Mouse (Mus musculus) CH12.LX (cell line): ENCODE measurements around the gene Mllt11. TPM values are rescaled to one million over a fixed set of nuclear protein-coding genes. Genes with fewer than 3 reads are reported as not detected.

ENCODE experiments used
- DNase-seq: peaks from one replicate; pipeline ENCODE4 v3.0.0-alpha.2; 2013; ENCODE audit errors: extremely low read depth
- H3K27ac ChIP-seq: 2 replicates; pipeline ENCODE4 v1.5.1; 2012; ENCODE audit warnings: low read depth, mild to moderate bottlenecking, control low read depth, moderate library complexity; ENCODE audit not compliant: insufficient read depth
- H3K27me3 ChIP-seq: replicated peaks from 2 replicates; pipeline ENCODE3; 2012; ENCODE audit warnings: inconsistent platforms
- H3K36me3 ChIP-seq, 2 experiments: replicated peaks in 1 of 2; 2 replicates each; pipeline versions ENCODE3 to v1.6.1; 2012; ENCODE audit warnings: inconsistent platforms in 1 of 2, low read length in 1 of 2, mild to moderate bottlenecking in 1 of 2, mixed read lengths in 1 of 2, moderate library complexity in 1 of 2; ENCODE audit not compliant: control insufficient read depth in 1 of 2, insufficient read depth in 1 of 2
- H3K4me1 ChIP-seq, 2 experiments: 2 replicates each; pipeline ENCODE4 v1.6.1; 2012; ENCODE audit warnings: inconsistent platforms in 1 of 2, moderate library complexity in 1 of 2; ENCODE audit not compliant: insufficient read depth in 2 of 2, control insufficient read depth in 1 of 2
- H3K4me2 ChIP-seq: 2 replicates; pipeline ENCODE4 v1.6.1; 2012; ENCODE audit warnings: low read depth, mild to moderate bottlenecking, control low read depth; ENCODE audit not compliant: poor library complexity, insufficient read depth, severe bottlenecking
- H3K4me3 ChIP-seq, 3 experiments: fragments of 150-350 bp in 1 of 3; sonication (generic) in 1 of 3; replicated peaks in 1 of 3; 2 replicates each; pipeline versions ENCODE3 to v1.5.1; 2011 to 2012; ENCODE audit warnings: low read depth in 2 of 3, low read length in 2 of 3, mild to moderate bottlenecking in 2 of 3, moderate library complexity in 2 of 3, control low read depth in 1 of 3, improper control_type of control experiment in 1 of 3, inconsistent platforms in 1 of 3, mixed read lengths in 1 of 3; ENCODE audit not compliant: poor library complexity in 1 of 3
- H3K79me2 ChIP-seq: replicated peaks from 2 replicates; pipeline ENCODE4 v1.6.1; 2012; ENCODE audit warnings: mild to moderate bottlenecking, moderate library complexity; ENCODE audit not compliant: control insufficient read depth, poor library complexity, insufficient read depth, severe bottlenecking; ENCODE audit errors: extremely low read depth
- H3K9ac ChIP-seq: 2 replicates; pipeline ENCODE4 v1.6.1; 2012; ENCODE audit warnings: low read depth, mild to moderate bottlenecking, control low read depth, moderate library complexity; ENCODE audit not compliant: insufficient read depth
- H3K9me3 ChIP-seq: replicated peaks from 2 replicates; pipeline ENCODE3; 2012; ENCODE audit warnings: low read length, inconsistent platforms, mixed read lengths
- BHLHE40 ChIP-seq: IDR thresholded peaks from 2 replicates; pipeline ENCODE4 v1.6.1; 2011; ENCODE audit warnings: mild to moderate bottlenecking, low read depth, low read length, improper control_type of control experiment
- CHD2 ChIP-seq: IDR thresholded peaks from 2 replicates; pipeline ENCODE4 v1.6.1; 2011; ENCODE audit warnings: low read length, improper control_type of control experiment
- CTCF ChIP-seq, 2 experiments: IDR thresholded peaks in 1 of 2; conservative IDR thresholded peaks in 1 of 2; 2 replicates each; pipeline ENCODE4 v1.5.1; 2011 to 2012; ENCODE audit warnings: low read depth in 2 of 2, low read length in 2 of 2, improper control_type of control experiment in 1 of 2, inconsistent platforms in 1 of 2, mild to moderate bottlenecking in 1 of 2, moderate library complexity in 1 of 2
- E2F4 ChIP-seq: IDR thresholded peaks from 2 replicates; pipeline ENCODE4 v1.6.1; 2011; ENCODE audit warnings: low read depth, low read length, improper control_type of control experiment; ENCODE audit not compliant: insufficient replicate concordance
- ELF1 ChIP-seq: IDR thresholded peaks from 2 replicates; pipeline ENCODE4 v1.6.1; 2014; ENCODE audit warnings: low read depth, mild to moderate bottlenecking, inconsistent platforms, low read length, improper control_type of control experiment
- EP300 ChIP-seq: IDR thresholded peaks from 2 replicates; pipeline ENCODE4 v1.6.1; 2011; ENCODE audit warnings: low read length, improper control_type of control experiment
- ETS1 ChIP-seq: conservative IDR thresholded peaks from 2 replicates; pipeline ENCODE4 v1.6.1; 2012; ENCODE audit warnings: low read depth, mild to moderate bottlenecking, inconsistent platforms, low read length, improper control_type of control experiment, moderate library complexity
- HCFC1 ChIP-seq: IDR thresholded peaks from 2 replicates; pipeline ENCODE4 v1.6.1; 2012; ENCODE audit warnings: low read depth, mild to moderate bottlenecking, inconsistent platforms, low read length, improper control_type of control experiment
- JUND ChIP-seq: conservative IDR thresholded peaks from 2 replicates; pipeline ENCODE4 v1.6.1; 2011; ENCODE audit warnings: low read depth, low read length, improper control_type of control experiment
- MAFK ChIP-seq: IDR thresholded peaks from 2 replicates; pipeline ENCODE4 v1.6.1; 2011; ENCODE audit warnings: low read length, improper control_type of control experiment; ENCODE audit not compliant: insufficient replicate concordance
- MAX ChIP-seq: IDR thresholded peaks from 2 replicates; pipeline ENCODE4 v1.6.1; 2011; ENCODE audit warnings: low read length, improper control_type of control experiment
- MXI1 ChIP-seq: IDR thresholded peaks from 2 replicates; pipeline ENCODE4 v1.6.1; 2011; ENCODE audit warnings: mild to moderate bottlenecking, low read depth, low read length, improper control_type of control experiment
- MYC ChIP-seq: IDR thresholded peaks from 2 replicates; pipeline ENCODE4 v1.6.1; 2011; ENCODE audit warnings: low read depth, mild to moderate bottlenecking, improper control_type of control experiment, low read length
- NELFE ChIP-seq: IDR thresholded peaks from 2 replicates; pipeline ENCODE4 v1.6.1; 2011; ENCODE audit warnings: low read depth, low read length, improper control_type of control experiment
- PAX5 ChIP-seq: IDR thresholded peaks from 2 replicates; pipeline ENCODE4 v1.6.1; 2012; ENCODE audit warnings: low read length, inconsistent platforms, mixed read lengths
- POLR2A ChIP-seq: IDR thresholded peaks from 2 replicates; pipeline ENCODE4 v1.6.1; 2011; ENCODE audit warnings: low read depth, mild to moderate bottlenecking, improper control_type of control experiment, low read length
- RAD21 ChIP-seq: IDR thresholded peaks from 2 replicates; pipeline ENCODE4 v1.6.1; 2011; ENCODE audit warnings: low read depth, mild to moderate bottlenecking, low read length, improper control_type of control experiment, moderate library complexity
- UBTF ChIP-seq: IDR thresholded peaks from 2 replicates; pipeline ENCODE4 v1.6.1; 2012; ENCODE audit warnings: low read depth, mild to moderate bottlenecking, inconsistent platforms, low read length, improper control_type of control experiment, moderate library complexity
- USF2 ChIP-seq: conservative IDR thresholded peaks from 2 replicates; pipeline ENCODE4 v1.6.1; 2011; ENCODE audit warnings: low read depth, low read length, improper control_type of control experiment
- ZC3H11A ChIP-seq: IDR thresholded peaks from 2 replicates; pipeline ENCODE4 v1.6.1; 2012; ENCODE audit warnings: low read depth, mild to moderate bottlenecking, inconsistent platforms, low read length, improper control_type of control experiment
- ZKSCAN1 ChIP-seq: IDR thresholded peaks from 2 replicates; pipeline ENCODE4 v1.6.1; 2012; ENCODE audit warnings: low read depth, inconsistent platforms, low read length, improper control_type of control experiment, borderline replicate concordance
- ZMIZ1 ChIP-seq: IDR thresholded peaks from 2 replicates; pipeline ENCODE4 v1.6.1; 2012; ENCODE audit warnings: low read depth, mild to moderate bottlenecking, inconsistent platforms, low read length, improper control_type of control experiment
- dilution Hi-C: fragments of 300-500 bp; cut with MboI; formaldehyde crosslinking; loops from 2 replicates; pipeline ENCODE4 v1.14.3; 2020; ENCODE audit warnings: low sequenced_read_pairs; ENCODE audit not compliant: extremely low pct_unique_long_range_greater_than_20kb, extremely low pct_ligation_motif_present
- in situ Hi-C: fragments of 300-500 bp; cut with MboI; formaldehyde crosslinking; loops from 3 replicates; pipeline ENCODE4 v1.14.3; 2019; ENCODE audit warnings: low sequenced_read_pairs, low pct_ligation_motif_present, low pct_unique_long_range_greater_than_20kb, mixed read lengths
- polyA plus RNA-seq: library from polyadenylated mRNA; unstranded; fragments of >175 nt; gene quantifications from 2 replicates; pipeline ENCODE4 v1.2.1, GENCODE M21; 2012; ENCODE audit warnings: low read depth; ENCODE audit not compliant: insufficient read length
- total RNA-seq, 2 experiments: library from RNA; depleted of rRNA; stranded (reverse); fragments of 300-350 nt in 1 of 2; fragments of >200 nt in 1 of 2; gene quantifications; 2 replicates each; pipeline ENCODE4 v1.2.3; 2012 to 2014

Gene Mllt11
- total and polyA plus RNA-seq, 3 experiments, result 10.0 to 23.9 (median 10.0) TPM

DNA sequence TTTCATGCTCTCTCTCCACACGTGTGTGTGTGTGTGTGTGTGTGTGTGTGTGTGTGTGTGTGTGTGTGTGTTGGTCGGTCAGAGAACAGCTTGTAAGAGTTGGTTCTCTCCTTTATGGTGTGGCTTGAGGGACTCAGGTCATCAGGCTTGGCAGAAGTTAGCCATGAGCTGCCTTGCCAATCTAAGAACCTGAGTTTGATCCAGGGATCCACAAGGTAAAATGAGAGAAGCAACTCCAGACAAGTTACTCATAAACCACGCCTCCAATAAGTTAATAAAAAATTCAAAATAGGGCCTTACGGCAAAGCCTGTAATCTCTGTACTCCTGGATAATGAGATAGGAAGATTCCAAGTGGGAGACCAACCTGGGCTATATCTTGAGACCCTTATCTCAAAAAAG, 23.7 kb downstream of the Mllt11 start:
- peaks cover 37 to 82% of the 10 kb centered on the region in 2 experiments for H3K36me3 ChIP-seq
- H3K27ac ChIP-seq, result no peak overlapping the region
- no peak overlapping the region for H3K9ac ChIP-seq
- H3K4me2 ChIP-seq, result no peak overlapping the region
- H3K79me2 ChIP-seq, result 0 out of 2 replicates have a peak, but pooled peaks cover 2% of the 10 kb centered on the region
- dilution Hi-C loops (no loop called here), in situ Hi-C loops (no loop called here)
- no peak overlapping the region for H3K4me3 ChIP-seq
- DNase-seq, result no peak
- no peaks in the 10 kb centered on the region for H3K9me3 ChIP-seq
- H3K4me1 ChIP-seq, result no peaks in the 10 kb centered on the region
- no peak for TF ChIP-seq ZMIZ1
- no peak for TF ChIP-seq JUND
- no peak for TF ChIP-seq NELFE
- no peak for TF ChIP-seq USF2
- TF ChIP-seq MXI1, result no peak
- TF ChIP-seq CHD2, result no peak
- no peak for TF ChIP-seq ZKSCAN1
- no peak for TF ChIP-seq POLR2A
- TF ChIP-seq MAFK, result no peak
- no peaks in the 10 kb centered on the region for H3K27me3 ChIP-seq

GRCm38 (mm10) chr3:95203880-95204279, 28.1 kb downstream of the Mllt11 start:
- no peaks in the 10 kb centered on the region for H3K79me2 ChIP-seq
- TF ChIP-seq POLR2A (no peak), ZKSCAN1 (no peak), ETS1 (no peak), MAX (no peak), MXI1 (no peak), HCFC1 (no peak), JUND (no peak), MYC (no peak), RAD21 (no peak), E2F4 (no peak), CTCF (conservative IDR thresholded peaks at IDR 0.05 in 1 of 2, IDR thresholded peaks at IDR 0.05 in 1 of 2; ENCODE audit: low read depth in 2 of 2, low read length in 2 of 2) (no peak), PAX5 (no peak), EP300 (no peak), ELF1 (no peak), CHD2 (no peak), UBTF (no peak), BHLHE40 (no peak), ZC3H11A (no peak)
- H3K27me3 ChIP-seq, result no peaks in the 10 kb centered on the region
- no peak overlapping the region for H3K4me2 ChIP-seq
- DNase-seq, result no peak
- no peak overlapping the region for H3K4me3 ChIP-seq
- dilution Hi-C loops, result no loop called here
- no peak overlapping the region for H3K9ac ChIP-seq
- H3K4me1 ChIP-seq, result no peaks in the 10 kb centered on the region
- H3K27ac ChIP-seq, result no peak overlapping the region
- H3K9me3 ChIP-seq, result no peaks in the 10 kb centered on the region
- in situ Hi-C loops, result no loop called here
- peaks cover 58 to 93% of the 10 kb centered on the region in 2 experiments for H3K36me3 ChIP-seq
